Mouse (Mus musculus) CD8-positive naive resting alpha-beta T cell, adult 2 months (primary cell): ENCODE data around the gene Cyp4x1.
A peak's percentile ranks its signal among the peaks of the same experiment; 100 is the strongest.

Experiments
- DNase-seq, 2 experiments: peaks; one replicate each; pipeline ENCODE4 v3.0.0; 2022; ENCODE audit warnings: low read depth in 2 of 2, low spot score in 2 of 2

Gene Cyp4x1

GRCm38 (mm10) chr4:115090592-115090991 lies 43.5 kb downstream of the Cyp4x1 start:
- DNase-seq: no peak

- DNase-seq: no peak
Observed at GRCm38 (mm10) chr4:115088611-115089338, 45.3 kb downstream of the Cyp4x1 start, which contains the start of gene Pdzk1ip1. Pdzk1ip1 (plus strand) TSS chr4:115088708.

- no peak for DNase-seq
Observed at GRCm38 (mm10) chr4:115086763-115087415, 47.2 kb downstream of the Cyp4x1 start.

GRCm38 (mm10) chr4:115086257-115086656 lies 47.8 kb downstream of the Cyp4x1 start:
- DNase-seq: no peak

- peak; percentile 56 to 72 for DNase-seq
Observed at GRCm38 (mm10) chr4:115085522-115086095, 48.5 kb downstream of the Cyp4x1 start.

- DNase-seq: no peak
Observed at GRCm38 (mm10) chr4:115083031-115083430, 51.0 kb downstream of the Cyp4x1 start.

- no peak for DNase-seq
Observed at GRCm38 (mm10) chr4:115079821-115080349, 54.2 kb downstream of the Cyp4x1 start.

GRCm38 (mm10) chr4:115078892-115079820 lies 54.9 kb downstream of the Cyp4x1 start:
- DNase-seq: no peak

GRCm38 (mm10) chr4:115075204-115075915 lies 58.7 kb downstream of the Cyp4x1 start:
- DNase-seq: peak; percentile 40 to 59

GRCm38 (mm10) chr4:115074789-115075188 lies 59.3 kb downstream of the Cyp4x1 start:
- DNase-seq: no peak

- no peak for DNase-seq
Observed at GRCm38 (mm10) chr4:115071668-115072067, 62.4 kb downstream of the Cyp4x1 start.

GRCm38 (mm10) chr4:115063518-115064239 lies 70.4 kb downstream of the Cyp4x1 start:
- DNase-seq: no peak

GRCm38 (mm10) chr4:115062875-115063517 lies 71.1 kb downstream of the Cyp4x1 start:
- DNase-seq: peak; percentile 17 to 21

- no peak for DNase-seq
Observed at GRCm38 (mm10) chr4:115062540-115062874, 71.6 kb downstream of the Cyp4x1 start.

GRCm38 (mm10) chr4:115060753-115061152 lies 73.3 kb downstream of the Cyp4x1 start:
- DNase-seq: no peak

- DNase-seq: no peak
Observed at GRCm38 (mm10) chr4:115059871-115060270, 74.2 kb downstream of the Cyp4x1 start.

- no peak for DNase-seq
Observed at GRCm38 (mm10) chr4:115058871-115059590, 75.0 kb downstream of the Cyp4x1 start.

GRCm38 (mm10) chr4:115058317-115058761 lies 75.7 kb downstream of the Cyp4x1 start:
- DNase-seq: no peak
